Mouse (Mus musculus): ENCODE measurements at regions not wholly inside any gene's neighbourhood (a gene's known extent, or its start where the extent isn't known, plus 50 kb on each side); places are given as distances from the start of the nearest gene placed in this dataset.
"Not testable (repeated sequence)": the region's sequence is repeated elsewhere in the genome, so short reads cannot be mapped to it uniquely, and the experiment has no call there.

DNA sequence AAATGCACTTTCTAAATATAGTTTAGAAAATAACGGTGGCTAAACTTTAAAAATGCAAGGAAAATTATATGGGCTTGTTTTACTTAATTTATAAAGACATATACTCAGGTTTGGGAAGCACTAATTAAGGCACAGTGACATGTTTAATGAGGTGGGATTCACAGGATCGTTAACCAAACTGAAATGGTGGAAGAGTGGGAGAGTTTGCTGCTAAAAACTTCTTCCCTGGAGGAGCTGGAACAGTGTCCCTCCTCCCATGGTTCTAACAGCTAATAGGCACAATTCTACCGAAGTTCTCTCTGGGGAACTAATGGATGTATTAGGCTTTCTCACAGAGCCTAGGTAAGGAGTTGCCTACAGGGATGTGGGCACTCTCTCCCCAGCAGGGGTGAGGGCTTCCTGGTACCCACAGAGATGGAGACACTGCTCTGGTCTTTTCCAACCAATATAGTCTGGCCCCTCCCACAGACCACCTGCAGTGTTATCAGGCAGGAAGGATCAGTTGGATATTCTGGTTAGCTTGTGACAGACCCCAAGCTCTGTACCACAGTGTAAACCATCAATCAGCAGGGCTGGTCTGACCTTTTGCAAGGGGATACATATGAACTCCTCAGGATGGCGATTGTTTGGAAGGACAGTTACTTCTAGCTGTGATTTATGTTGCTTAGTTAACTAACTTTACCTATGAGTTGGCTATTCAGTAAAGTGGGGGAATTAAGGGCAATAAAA lies 309.0 kb upstream of the Zic4 start:
- DNase-seq (ENCODE audit: low spot score in 2 of 2), result no peak

DNA sequence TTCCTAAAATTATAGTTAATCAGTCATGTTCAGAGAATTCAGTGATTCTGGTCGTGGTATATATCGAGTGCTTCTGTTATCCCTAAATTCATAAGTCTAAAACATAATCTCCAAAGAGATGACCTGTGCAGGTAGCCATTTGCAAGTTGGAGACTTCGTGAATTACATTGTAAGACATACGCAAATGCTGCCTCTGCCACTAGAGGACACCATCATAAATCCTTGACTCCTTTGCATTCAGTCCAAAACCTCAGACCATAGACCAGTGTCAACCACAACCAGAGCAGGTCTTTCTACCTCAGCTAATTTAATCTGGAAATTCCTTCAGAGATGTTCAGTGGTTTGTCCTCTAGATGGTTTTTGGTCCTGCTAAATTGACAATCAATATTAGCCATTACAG lies 302.8 kb upstream of the Zic4 start:
- DNase-seq (ENCODE audit: low spot score in 2 of 2), result no peak

DNA sequence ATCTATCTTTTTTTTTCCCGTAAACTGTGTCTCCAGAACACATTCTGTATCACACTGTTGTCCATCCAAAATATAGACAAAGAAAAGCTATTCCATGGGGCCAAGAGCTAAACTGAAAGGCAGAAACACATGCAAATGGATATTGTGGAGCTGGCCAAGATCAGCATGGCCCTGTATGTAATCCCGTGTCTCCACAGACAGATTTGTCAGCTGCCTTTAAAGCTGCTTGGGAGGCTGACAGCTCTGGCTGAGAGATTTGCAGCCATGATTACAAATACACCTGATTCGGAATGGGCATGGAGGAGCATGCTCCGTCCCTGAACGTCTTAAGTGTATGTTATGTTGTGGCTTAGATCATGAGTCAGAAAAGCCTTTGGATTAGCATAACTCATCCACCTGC lies 292.7 kb upstream of the Zic4 start:
- no peak for DNase-seq (ENCODE audit: low spot score in 2 of 2)

DNA sequence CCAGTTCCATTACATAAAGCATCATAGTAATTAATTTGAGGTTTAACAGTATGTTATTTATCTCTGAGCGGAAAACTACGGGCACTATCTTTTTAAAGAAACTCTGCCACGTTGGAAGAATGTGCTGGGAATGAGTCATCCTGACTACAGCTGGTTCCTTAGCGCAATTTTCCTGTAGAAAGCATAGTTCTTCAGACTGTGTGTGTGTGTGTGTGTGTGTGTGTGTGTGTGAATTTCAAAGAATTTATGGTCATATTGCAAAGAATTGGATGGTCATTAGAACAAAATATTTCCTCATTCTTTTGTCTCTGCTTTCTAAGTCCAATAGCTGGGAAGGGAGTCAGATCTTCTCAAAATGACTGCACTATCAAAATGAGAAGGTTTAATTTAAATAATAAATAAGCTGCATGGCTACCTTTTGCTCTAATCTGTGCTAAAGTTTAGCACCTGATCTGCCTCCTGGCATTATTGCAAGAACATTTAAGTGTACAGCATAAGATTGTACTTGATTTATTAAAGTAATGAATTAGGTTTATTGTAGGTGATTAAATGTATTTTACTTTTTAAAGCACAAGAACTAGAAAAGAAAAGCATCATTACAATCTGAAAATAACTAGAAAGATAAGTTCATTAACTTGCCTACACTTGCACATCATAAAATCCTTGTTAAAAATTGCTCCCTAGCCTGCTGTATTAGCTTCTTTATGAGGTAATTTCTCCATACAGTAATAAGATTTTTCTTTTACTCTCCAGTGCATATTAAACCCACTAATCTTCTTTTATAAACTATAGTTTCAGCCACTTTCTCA lies 288.6 kb upstream of the Zic4 start:
- no peak for DNase-seq (ENCODE audit: low spot score in 2 of 2)

DNA sequence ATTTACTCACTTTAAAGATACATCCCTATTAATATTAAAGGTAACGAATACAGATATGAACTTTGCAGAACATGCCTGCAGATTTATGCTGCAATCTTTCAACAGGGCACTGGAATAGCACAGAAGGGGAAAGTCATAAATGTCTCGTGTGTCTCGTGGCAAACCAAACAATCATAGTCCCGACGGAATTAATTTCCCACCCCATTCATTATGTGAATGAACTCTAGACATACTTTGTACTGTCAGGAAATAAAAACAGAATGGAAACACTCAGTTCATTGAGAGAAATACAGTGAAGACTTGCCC lies 288.1 kb upstream of the Zic4 start:
- DNase-seq (ENCODE audit: low spot score in 2 of 2), result no peak

DNA sequence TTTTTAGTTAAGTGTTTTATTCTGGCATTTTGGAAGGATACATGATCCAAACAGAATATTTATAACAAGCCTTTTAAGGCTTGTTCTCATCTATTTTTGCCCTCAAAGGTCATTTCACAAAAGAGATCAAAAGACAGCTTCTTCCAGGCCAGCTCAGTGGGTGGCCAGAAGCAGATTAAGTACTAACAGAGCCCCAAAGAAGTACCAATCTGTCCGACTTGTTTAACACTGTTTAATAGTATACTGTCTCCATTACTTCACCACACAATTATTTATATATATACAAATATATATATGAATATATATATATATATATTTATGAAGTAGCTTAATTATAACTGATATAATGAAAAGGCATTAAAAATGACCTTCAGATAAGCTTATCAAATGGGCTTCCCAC lies 284.7 kb upstream of the Zic4 start:
- DNase-seq (ENCODE audit: low spot score in 2 of 2), result no peak

DNA sequence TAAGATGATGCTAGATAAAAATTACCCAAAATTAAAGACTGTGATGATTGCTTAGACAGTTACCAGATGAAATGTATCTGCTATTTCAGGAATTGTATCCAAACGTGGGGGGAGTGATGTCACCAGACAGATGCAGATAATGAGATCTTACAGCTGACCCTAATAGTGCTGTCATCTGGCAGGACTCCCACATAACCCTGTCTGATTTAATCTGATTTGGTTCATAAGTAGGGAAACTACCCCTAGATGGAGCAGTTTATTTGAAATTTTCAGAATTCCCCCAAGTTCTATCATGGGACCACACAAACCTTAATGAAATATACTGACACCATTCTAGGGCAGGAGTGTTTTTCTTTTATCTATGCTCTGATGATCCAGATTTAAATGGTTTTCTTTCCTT lies 278.4 kb upstream of the Zic4 start:
- DNase-seq (ENCODE audit: low spot score in 2 of 2), result no peak

DNA sequence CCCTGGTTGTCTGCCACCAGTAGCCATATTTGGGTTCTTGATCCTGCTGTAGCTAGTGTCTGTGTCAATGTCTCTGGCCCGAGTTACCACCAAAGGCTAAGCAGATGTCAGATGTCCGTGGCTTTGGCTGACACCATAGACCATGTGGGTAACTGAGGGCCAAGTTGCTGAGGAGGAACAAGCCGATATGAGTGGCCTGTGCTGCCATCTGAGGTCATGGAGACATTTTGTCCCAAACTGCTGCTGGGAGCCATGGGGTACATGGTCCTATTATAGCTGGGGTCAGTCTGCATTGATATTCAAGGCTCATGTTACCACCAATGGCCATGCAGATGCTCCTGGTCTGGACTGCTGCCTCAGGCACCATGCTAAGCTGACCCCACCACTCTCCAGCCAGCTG lies 276.3 kb upstream of the Zic4 start:
- no peak for DNase-seq (ENCODE audit: low spot score in 2 of 2)

DNA sequence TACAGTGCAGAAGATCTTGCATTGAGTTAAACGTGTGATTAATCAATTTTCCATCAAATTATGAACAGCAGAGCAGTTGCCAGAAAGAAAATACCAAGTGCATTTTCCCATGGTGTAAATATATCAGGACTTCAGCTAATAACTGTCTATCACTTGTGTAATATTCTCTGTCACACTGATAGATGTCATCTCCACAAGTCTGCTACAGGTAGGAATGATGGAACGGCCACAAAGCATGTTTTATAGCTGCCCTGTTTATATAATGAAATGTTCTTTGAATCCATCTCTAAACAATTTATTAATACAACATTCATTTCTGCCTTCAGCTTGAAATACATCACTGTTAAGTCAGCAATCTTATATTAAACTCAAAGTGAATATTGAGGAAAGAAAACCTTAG lies 272.9 kb upstream of the Zic4 start:
- DNase-seq (ENCODE audit: low spot score in 2 of 2), result no peak

DNA sequence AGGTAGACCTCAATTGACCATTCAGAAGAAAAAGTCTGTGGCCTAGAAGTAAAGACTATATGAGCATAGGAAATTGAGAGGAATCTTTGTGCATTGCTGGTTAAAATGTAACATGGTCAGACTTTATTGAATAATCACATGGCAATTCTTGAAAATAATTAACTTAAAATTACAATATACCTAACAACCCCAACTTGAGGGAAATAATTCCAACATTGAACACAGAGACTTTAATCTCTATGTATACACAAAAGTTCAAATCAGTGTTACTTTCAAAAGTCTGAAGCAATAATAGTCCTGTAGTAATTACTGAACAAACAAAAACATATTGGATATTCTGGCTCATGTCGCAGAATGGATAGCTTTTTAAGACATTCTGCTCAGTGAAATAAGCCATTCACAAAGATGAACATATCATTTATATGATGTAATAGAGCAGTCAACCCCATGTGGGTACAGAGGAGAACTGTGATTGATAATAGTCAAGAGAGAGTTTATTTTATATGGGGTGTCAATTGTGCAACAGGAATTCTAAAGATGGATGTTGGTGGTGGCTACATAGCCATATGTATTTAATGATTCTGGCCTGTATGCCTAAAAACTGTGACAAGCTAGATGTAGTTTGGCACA lies 270.7 kb upstream of the Zic4 start:
- DNase-seq (ENCODE audit: low spot score in 2 of 2), result no peak

DNA sequence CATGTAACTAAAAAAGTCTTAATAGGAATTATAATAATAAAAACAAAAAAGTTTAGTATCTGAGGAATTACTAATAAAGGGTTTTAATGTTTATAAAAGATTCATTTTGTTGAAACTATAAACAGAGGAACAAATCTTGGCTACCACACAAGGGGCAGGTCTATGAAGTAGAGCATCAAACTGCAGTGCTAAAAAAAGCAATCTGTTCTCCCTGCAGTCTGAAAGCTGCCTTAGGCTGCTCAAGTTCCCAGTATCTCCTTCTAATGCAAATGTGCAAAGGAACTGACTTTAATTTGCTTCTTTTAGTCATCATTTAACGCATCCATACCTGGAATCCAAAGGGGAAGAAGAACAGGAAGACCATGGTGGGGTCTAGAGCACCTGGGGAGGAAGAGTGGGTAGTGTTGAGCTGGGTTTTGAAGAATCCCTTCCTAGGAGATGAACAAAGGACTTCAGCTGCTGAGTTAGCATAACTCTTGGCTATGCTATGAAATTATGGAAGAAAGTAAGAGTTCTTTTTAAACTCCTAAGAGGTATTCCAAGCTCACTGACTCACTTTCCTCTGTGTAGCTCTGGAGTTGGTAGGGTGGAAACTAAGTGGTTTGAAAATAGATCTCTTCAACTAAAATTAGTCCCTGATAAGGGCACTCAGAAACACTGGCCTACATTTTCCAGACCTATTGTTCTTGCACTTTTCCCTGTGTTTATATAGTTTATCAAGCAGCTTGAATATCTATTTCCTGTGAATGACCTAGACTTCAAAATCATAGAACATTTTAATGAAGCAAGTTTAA lies 260.4 kb upstream of the Zic4 start:
- no peak for DNase-seq (ENCODE audit: low spot score in 2 of 2)

DNA sequence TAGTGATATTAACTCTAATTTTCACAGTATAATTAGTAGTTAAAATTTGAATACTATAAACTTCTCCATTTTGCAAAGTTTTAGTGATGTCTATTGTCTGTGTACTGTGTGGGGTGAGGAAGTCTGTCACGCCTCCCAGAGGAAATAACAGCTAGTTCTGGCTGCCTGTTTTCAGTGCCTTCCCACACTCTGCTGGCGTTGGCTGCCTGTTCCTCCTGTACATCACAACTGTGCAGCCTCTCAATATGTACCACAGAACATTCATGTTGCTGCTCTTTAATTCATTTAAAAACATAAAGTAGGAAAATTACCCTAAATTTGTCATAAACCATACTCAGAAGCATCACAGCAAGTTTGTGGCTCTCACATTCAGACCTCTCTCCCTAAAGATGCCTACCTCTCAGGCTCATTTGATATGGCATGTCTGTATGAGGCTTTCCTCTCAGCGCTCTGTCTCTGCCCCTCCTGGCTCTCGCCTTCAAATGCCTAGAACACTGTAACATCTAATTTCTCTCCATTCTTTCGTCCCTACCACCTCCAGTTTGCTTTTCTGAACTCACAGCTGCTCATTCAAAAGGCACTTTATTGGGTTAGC lies 239.7 kb upstream of the Zic4 start:
- no peak for DNase-seq (ENCODE audit: low spot score in 2 of 2)

DNA sequence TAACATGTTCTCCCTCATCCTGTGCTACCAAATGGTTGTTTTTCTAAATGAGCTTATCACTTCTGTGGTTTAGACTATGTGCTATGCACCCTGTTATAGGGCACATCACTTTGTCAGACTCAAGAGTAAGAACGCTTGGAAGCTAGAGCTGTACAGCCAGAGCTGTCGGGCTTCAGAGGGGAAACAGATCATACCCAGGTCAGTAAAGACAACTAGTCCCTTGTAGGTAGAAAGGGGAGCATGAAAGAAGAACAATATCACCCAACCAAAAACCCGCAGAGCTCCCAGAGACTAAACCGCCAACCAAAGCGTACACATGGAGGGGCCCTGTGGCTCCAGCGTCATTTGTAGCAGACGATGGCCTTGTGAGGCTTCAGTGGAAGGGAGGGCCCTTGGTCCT lies 239.0 kb upstream of the Zic4 start:
- no peak for DNase-seq (ENCODE audit: low spot score in 2 of 2)

DNA sequence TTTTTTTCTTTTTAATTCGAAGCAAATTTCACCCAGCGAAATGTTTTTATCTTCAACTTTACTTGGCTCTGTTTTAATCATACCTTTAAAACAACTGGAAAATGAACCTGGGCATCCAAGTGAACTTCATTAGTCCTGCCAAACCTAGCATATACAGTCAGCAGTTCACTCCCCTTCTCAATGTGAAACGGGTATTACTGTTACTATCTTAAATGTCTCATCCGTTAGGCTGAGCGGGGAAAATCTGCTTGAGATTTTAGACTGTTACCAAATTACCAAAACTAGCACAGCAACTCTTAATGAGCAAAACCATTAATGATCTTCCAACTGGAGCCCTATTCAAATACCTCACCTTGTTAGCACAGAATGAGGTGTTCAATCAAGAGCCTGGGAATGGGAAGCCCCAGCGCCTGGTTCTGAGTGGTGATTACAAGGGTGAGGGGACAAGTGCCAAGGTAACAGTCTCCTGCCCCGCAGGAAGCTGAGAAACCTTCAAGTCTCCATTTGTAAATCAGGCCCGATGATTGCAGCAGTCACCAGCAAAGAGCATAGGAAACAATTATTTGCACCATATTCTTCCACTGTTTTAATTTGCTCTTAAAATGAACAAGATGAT lies 235.5 kb upstream of the Zic4 start:
- DNase-seq (ENCODE audit: low spot score in 2 of 2), result no peak

DNA sequence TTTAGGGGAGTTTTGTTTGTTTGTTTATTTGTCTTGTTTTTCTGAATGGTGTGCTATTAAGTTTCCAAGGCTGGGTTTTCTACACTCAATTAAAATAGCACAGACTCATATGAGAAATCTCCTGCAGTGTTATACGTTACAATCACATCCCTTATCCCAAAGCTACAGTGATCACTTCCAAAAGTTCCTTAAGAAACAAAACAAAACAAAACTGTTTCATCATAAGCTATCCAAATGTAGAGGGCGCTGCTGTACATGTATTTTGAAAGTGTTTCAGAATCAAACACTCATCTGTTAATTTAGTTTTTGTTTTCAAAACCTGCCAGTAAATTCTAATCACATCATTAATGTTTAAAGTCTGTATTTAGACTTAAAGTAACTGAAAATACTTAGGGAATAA lies 233.7 kb upstream of the Zic4 start:
- not testable (repeated sequence) for DNase-seq (ENCODE audit: low spot score in 2 of 2)

DNA sequence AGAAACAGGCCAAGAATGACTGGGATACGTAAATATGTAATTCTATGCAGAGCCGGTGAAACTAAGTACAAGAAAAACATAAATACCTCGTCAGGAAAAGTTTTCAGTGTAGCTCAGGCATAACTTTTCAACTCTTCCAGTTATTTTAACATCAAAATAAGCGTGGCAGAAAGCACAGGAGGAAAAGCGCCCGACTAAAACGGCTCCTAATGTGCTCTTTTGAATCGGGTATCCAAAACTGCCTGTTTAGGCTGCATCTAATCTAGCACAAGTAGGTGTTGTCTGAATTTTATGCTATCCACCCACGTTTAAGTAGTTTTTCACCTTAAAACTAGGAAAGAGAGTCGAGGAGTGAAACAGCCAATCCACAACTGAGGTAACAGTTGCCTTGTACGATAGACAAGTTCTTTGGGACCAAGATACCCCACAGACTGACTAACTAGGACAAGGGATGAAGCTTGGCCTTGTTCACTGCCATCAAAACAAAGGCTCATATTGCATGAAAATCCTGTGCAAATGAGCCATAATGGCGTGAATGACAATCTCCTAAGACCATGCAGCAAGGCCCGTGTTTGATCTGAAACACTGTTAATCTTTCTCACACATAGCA lies 232.0 kb upstream of the Zic4 start:
- DNase-seq (ENCODE audit: low spot score in 2 of 2), result no peak

DNA sequence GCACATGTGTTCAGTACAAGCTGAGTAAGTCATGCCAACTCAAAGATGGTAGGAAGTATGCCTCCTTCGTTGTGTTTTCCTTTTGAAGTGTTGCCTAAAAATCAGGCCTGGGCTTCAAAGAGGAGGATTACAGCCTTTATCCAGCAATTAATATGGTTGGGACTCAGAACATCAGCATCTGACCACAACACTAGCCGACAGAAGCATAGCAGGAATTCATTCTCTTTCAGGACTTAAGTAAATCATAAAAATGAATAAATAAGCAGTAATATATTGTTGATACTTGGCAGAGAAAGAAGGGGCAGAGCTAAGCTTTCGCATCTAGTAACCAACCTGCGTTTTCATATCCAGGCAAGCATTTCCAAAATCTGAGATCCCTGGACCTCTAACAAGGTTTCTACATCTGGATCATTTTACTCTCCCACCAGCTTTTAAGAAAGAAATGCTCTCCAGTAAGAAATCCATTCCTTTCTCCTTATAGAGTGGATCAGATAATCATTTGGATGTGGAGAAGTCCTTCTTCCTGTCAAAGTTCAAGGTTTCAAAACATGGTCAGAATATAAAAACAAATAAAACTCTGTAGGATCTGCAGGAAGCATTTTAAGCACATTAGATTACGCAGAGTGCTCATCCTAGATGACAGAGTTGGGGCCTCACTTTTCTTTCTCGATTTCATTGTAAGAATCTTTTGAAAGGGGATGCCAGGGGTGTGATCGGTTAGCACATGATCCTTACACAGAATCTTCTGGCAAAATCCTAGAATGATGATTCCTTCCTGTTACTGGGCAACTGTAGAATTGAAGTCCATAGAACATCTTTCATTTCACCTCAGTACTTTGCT lies 230.6 kb upstream of the Zic4 start:
- DNase-seq (ENCODE audit: low spot score in 2 of 2), result no peak

DNA sequence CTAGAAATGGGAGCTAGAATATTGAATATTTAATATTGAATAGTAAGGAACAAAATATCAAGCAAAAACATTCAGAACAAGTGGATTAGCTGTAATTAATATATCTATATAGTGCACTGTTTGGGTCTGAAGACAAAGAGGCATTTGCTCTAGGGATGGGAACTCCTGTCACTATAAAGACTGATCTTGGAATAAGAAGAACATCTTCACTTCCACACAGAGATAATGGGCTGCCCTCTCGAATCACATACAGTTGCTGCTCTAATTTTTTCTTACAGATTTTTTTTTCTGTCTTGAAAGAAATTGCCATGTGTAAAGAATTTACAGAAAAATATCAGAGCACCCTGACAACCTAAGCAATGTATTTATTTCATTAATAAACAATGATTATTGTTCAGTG lies 229.7 kb upstream of the Zic4 start:
- DNase-seq (ENCODE audit: low spot score in 2 of 2), result no peak

DNA sequence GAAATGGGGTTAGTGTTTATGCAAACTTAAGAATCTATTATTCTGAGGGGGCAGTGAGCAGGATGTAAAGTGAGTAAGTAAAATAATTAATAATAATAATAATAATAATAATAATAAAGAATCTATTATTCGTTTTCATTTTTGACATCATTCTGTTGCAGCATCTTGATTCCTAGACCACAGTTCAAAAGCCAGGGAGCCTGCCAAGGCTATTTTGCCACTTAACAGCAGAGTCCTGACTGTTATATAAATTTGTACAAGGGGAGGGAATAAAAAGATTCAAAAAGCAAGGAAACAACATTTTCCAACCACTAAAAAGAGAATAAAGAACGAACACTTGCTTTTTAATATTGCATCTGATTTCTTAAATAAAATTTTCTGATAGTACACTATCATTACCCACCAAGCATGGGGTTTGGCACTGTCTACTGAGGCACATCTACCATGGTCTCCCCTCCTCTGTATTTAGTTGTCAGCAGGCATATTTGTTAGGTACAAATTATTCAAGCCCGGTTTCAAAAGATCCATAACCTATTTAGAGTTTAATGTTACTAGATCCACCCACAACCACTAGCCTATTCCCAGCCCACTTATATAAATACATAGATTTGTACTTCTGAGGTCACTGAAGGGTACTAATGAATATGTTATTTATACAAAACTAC lies 228.8 kb upstream of the Zic4 start:
- no peak for DNase-seq (ENCODE audit: low spot score in 2 of 2)
